Mouse (Mus musculus) induced T-regulatory cell, adult 2 months (primary cell): ENCODE results near the gene Stx3.
A peak's percentile ranks its signal among the peaks of the same experiment; 100 is the strongest.

ENCODE experiments used
- DNase-seq: peaks from one replicate; pipeline ENCODE4 v3.0.0-alpha.2; 2012; ENCODE audit warnings: low read depth

The Stx3 gene

GRCm38 (mm10) chr19:11807822-11808221, 11.4 kb downstream of the Stx3 start:
- DNase-seq: no peak

DNA sequence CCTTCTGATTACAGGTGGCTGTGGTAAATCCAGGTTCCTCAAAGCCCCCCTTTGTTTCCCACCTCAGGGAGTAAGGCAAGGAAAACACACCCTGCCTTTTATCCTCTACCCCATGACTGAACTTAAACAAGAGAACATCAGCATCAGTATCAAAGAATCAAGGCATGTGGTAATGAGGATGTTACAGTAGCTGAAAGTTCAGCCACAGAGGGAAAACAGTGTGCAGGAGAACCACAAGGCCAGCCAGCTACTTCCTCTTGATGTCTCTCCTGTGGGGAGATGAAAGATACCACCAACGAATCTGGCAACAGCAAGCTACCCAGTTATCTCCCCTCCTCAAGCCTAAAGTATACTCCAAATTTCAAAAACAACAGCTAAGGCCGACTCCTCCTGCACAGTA, 12.0 kb downstream of the Stx3 start:
- DNase-seq: peak; percentile 6

GRCm38 (mm10) chr19:11804423-11804822, 14.8 kb downstream of the Stx3 start:
- no peak for DNase-seq

- DNase-seq: peak; percentile 31
Measured at GRCm38 (mm10) chr19:11800531-11801315, 18.5 kb downstream of the Stx3 start.

GRCm38 (mm10) chr19:11794447-11794846, 24.8 kb downstream of the Stx3 start:
- DNase-seq: no peak

GRCm38 (mm10) chr19:11793741-11794359, 25.4 kb downstream of the Stx3 start:
- no peak for DNase-seq

- DNase-seq: no peak
Measured at GRCm38 (mm10) chr19:11791825-11792224, 27.4 kb downstream of the Stx3 start.

DNA sequence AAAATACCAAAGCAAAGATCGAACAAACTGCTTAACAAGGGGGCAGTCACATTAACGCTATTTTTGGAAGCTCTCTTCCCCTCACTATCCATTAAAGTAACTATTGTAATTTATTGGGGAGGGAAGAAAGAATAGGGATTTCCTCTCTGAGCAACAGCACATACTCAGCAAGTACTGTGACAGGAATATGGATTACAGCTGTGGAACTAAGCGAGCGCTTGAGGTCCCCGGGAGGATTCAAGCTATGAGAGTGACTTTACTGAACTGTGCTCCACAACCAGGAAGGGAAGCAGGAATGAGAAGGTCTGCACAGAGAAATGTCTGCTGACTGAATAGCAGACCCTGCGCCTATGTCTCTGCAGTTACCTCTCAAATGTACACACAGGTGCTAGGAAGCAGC, 30.3 kb downstream of the Stx3 start:
- DNase-seq: no peak

- DNase-seq: no peak
Measured at GRCm38 (mm10) chr19:11787826-11788225, 31.4 kb downstream of the Stx3 start.

DNA sequence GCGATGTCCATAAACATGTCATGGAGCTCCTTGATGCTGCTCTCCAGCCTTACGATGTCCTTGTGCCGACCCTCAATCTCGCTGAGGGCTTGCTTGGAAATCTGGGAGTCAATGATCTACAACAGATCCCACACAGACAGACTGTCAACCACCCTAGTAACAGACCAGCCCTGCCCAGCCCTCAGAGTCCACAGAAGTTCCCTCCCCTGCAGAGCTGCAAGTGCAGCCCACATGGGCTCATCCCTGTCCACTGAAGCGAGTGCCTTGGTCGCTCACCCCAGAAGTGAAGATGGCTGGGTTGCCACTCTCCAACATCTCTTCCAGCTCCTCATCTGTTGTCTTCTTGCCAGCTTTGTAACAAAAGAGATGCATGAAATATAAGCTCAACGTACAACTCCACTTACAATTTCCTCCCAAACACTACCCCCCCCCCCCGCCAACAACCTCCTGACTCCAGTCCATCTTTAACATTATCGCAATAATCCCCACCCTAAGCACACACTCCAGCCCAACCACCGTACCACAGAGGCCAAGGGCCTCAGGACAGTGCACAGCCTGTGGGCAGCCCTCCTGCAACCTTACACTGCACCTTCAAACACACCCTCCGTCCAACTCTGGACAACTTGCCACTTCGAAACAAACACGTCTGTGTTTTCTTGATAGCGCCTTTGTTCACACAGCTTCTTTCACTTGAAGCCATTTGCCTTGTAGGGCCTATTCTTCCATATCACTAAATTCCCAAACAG, 33.6 kb downstream of the Stx3 start:
- DNase-seq: no peak

- peak; percentile 82 for DNase-seq
Measured at GRCm38 (mm10) chr19:11777191-11777865, 41.9 kb downstream of the Stx3 start.

DNA sequence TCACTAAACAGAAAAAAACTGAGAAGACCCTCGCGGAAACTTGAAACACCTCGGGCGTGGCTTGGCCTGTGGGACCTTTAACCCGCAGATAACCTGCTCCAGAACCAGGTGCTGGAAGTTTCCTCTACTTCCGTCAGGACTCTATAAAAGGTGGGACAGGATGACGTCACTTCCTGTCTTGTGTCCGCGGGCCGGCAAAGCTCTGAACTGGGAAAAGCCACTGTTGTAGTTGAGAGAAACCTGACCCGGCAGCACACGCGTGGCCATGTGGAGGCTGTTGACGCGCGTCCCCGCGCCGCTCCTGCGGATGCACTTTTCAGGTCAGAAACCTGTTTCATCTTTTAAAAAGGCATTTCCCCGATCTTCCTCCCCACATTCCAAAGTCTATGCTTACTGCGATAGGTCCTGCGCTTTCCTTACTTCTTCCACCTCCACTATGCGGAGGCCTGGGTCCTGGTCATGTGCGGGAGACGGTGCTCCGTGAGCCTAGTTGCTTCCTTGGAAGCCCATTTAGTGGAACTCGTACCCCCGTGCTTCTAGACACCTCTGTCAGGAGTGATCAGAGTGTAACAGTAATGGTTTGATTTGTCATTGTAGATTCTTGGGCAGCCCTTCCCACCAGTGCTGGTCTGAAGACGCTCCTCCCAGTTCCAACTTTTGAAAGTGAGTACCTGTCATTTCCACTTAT, 48.9 kb downstream of the Stx3 start, which contains the start of gene Mrpl16:
Gene Mrpl16 (plus strand): TSS at position 187 of the 688 bp plus-strand sequence.
- peak; percentile 97 for DNase-seq

- peak; percentile 21 for DNase-seq
Measured at GRCm38 (mm10) chr19:11769257-11769920, 49.8 kb downstream of the Stx3 start.

- DNase-seq: peak; percentile 77
Measured at GRCm38 (mm10) chr19:11768163-11768562, 51.0 kb downstream of the Stx3 start.

- peak; percentile 42 for DNase-seq
Measured at GRCm38 (mm10) chr19:11766413-11766812, 52.8 kb downstream of the Stx3 start.

DNA sequence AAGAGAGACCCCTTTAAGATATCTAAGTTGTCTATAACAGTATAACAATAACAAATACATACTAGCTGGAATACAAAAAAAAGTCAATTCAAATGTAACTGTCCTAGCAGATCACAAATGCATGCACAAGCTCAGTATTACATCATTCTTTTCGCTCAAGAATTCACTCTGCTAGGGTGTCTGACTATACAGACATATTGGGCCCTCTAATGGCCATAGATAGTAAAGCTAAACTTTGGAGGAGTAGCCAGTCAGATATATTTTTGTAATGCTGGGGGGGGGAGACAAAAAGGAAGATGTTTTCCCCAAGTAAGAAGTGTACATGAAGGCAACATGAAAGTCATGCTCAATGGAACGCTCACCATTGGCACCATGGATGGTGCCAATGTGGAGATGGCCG, 54.1 kb downstream of the Stx3 start:
- DNase-seq: peak; percentile 7

DNA sequence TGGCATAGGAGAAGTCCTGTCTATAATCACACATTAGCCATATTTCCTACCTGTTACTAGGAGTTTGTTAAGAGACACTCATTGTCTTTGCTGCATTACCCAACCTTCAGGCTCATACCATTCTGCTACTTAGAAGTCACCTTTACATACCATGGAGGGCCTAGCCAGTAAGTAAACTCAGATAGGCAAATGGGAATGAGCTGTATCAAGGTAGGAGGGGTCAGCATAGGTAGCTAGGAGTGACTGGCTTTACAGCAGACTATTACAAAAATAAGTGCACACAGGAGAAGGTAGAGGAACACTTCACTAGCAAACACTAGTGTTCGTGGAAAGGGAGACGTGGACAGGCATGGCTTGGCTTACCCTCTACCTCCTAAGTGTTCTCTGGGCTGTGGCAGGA, 71.9 kb downstream of the Stx3 start, which contains the start of gene Gif:
Gene Gif (plus strand): TSS at position 257 of the 400 bp plus-strand sequence.
- no peak for DNase-seq

DNA sequence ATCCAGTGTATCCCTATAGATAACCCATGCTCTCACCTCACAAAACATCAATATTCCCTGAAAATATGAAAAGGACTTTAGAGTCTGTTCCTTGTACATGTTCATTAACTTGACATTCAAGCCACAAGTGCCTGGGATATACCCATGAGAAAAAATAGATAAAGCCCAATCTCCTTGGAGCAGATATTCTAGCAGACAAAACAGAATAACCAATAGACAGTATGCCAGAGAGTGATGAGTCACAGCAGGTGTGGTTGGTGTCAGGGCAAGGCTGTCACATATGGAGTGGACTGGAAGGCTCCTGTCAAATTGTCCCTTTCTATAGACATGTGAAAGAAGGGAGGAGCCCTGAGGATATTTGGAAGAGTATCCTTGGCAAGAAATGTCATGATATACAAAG, 73.5 kb downstream of the Stx3 start:
- no peak for DNase-seq

GRCm38 (mm10) chr19:11736455-11736854, 82.7 kb downstream of the Stx3 start:
- DNase-seq: no peak

- DNase-seq: no peak
Measured at GRCm38 (mm10) chr19:11730278-11730677, 88.9 kb downstream of the Stx3 start.

DNA sequence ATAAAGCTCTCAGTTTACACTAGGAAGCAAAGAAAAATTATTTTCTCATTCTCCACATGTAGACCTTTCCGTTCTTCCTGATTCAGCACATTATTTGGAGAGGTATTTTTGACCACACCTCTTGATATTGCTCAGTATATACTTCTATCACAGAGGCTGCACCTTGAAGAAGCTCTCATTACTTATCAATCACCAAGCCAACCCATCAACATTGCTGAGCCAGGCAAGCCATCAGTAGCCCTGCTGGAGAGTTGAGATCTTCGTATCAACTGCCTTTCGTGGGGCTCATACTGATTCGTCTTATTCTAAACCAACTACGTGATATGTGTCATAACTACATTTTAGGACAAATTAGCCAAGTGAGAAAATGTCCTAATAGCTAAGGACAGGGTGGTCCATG, 91.9 kb downstream of the Stx3 start:
- no peak for DNase-seq
